Mouse (Mus musculus) lung, postnatal 0 days (tissue): ENCODE data around the gene Stom.

Source experiments
- CTCF ChIP-seq: IDR thresholded peaks from 2 replicates; pipeline ENCODE4 v1.5.1; 2016; ENCODE audit warnings: antibody characterized with exemption, mild to moderate bottlenecking
- EP300 ChIP-seq: IDR thresholded peaks from 2 replicates; pipeline ENCODE4 v1.6.1; 2016; ENCODE audit warnings: antibody characterized with exemption, mild to moderate bottlenecking, control low read depth

DNA sequence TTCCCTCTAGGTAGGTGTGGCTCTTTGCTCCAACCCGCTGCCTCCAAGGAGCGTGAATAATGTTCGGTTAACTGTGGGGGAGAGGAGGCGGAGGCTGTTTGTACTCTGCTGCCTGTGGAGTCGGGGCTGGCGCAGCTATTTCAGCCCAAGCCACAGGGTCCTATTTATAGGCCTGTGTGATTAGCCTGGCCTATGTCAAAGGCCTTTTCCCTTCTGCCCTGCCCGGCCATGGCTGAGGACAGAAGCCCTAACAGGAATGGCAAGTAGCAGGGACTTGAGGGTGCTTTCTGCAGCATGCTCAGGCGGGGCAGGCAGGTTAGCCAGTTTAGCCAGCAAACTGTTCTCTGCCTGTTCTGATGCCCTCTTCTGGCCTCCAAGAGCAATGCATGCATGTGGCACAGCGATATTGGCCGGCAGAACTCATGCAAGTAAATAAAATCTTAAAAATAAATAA is 66.2 kb downstream of the Stom start:
- TF ChIP-seq CTCF (peak; percentile 90), EP300 (0 out of 2 replicates have a peak, but pooled peaks have one; percentile 44)
